Mouse (Mus musculus) testis, postnatal 10 days (tissue): ENCODE results near the gene Rufy3.

ENCODE experiments used
- DNase-seq: peaks from one replicate; pipeline ENCODE4 v3.0.0; 2021; ENCODE audit warnings: low spot score

Gene Rufy3

GRCm38 (mm10) chr5:88629987-88630386 lies 65.1 kb downstream of the Rufy3 start:
- peak; percentile 19 for DNase-seq

- DNase-seq = peak; percentile 34
Measured at GRCm38 (mm10) chr5:88630883-88631282, 66.0 kb downstream of the Rufy3 start.

DNA sequence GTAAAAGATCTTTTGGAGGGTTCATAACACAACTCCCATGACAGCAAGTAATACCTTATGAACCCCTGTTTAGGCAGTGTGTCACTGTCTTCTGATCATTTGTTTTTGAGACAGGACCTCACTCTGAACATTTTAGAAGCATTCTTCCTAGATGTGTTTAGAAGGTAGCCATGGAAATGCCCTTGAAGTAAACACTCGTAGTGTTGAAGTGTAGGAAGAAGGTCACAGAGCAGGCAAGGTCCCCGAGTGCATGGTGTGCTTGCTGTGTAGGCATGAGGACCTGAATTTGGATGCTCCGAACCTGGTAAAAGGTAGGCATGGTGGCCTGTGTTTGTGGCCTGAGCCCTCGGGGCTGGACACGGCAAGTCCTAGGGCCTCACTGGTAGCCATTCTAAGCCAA lies 66.7 kb downstream of the Rufy3 start:
- DNase-seq = peak; percentile 27

DNA sequence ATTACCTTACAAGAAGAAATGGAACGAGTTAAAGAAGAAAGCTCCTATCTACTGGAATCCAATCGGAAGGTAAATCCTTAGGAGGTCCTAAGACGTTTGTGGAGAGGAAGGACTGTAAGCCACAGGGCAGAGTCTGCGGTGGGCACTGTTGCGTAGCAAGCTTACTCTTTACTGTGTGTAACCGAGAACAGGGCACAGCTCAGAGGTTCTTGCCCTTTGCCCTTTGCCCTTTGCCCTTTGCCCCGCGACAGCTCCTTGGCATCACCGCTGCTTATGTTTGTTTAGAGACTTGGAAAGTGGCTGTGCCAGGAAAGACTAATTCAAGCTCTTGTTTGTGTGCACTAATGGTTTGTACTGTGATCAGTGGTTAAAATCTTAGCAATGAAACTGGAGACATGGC lies 67.6 kb downstream of the Rufy3 start:
- peak; percentile 31 for DNase-seq

GRCm38 (mm10) chr5:88634076-88634475 lies 69.2 kb downstream of the Rufy3 start:
- peak; percentile 24 for DNase-seq

GRCm38 (mm10) chr5:88642786-88643185 lies 77.9 kb downstream of the Rufy3 start:
- DNase-seq = no peak

DNA sequence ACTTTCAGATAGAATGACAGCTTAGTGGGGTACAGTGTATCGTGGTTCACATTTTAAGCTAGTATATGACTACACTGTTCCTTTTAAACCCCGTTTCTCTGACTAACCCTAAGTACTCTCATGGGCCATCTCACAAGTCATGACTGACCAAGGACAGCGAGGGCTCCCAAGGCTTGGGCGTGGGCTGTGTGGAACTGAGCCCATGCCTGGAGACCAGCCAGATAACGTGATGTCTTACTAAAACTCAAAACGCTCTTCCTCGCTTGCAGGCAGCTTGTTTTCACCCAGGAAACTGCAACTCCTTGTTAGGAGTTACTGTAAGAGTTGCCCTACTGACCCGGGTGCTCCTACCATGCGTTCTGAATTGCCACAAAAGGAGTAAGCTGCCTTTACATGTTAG lies 78.7 kb downstream of the Rufy3 start:
- DNase-seq = peak; percentile 76

DNA sequence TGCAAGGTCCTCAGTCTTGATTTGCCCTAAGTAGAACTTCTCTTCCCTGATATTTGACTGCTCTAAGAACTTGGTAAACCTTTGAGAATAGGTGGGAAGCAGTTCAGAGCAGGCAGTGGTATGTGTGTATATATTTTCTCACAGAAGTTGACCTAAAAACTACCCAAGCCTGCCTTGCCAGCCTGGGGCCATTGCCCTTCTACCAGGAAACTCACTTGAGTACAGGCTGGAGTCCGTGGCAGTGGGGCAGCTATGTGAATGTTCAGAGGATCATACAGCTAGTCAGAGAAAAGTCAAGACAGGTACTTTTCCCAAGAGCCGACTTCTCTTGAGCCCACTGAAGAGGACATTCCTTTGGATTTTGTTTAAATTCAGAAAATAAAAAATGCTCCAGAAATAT lies 80.1 kb downstream of the Rufy3 start:
- peak; percentile 34 for DNase-seq

- DNase-seq = no peak
Measured at GRCm38 (mm10) chr5:88645405-88645804, 80.6 kb downstream of the Rufy3 start.

DNA sequence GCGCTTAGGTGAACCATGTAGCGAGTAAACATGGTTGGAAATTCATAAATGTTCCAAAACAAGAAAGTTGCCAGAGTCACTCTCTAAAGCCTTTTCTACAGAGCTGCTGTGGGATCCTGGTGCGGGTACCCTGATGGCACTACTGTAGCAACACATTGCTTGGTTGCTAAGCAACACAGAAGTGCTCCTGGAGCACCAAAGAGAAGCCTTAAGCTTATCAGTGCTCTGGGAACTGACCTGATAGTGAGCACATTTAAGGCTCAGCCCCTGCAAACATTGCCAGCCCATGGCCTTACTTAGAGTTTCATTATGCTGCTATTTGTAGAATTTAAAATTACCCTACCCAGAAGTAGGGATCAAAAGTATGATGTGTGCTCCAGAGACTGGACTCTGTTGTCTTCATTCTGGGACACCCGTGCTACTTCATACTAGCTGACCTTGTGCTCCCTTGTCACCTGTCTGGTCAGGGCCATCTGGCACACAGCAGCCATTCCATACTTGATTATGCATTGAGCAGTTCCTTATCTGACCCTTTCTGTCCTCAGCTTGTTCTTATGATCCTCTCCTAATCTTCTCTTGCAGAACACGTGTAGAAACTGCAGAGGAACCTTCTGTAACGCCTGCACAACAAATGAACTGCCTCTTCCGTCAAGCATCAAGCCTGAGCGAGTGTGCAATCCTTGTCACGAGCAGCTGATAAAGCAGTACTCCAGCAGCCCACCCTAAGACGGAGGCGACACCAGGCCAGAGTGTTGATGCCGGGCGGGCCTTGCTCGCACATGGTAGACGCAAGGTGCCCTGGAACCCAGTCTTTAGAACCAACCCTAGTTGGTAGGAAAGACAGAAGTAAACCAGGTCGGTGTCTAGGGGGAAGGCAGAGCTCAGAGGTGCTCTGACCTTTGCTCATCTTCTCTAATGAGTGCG lies 84.7 kb downstream of the Rufy3 start:
- no peak for DNase-seq

- no peak for DNase-seq
Measured at GRCm38 (mm10) chr5:88652589-88652988, 87.7 kb downstream of the Rufy3 start.

DNA sequence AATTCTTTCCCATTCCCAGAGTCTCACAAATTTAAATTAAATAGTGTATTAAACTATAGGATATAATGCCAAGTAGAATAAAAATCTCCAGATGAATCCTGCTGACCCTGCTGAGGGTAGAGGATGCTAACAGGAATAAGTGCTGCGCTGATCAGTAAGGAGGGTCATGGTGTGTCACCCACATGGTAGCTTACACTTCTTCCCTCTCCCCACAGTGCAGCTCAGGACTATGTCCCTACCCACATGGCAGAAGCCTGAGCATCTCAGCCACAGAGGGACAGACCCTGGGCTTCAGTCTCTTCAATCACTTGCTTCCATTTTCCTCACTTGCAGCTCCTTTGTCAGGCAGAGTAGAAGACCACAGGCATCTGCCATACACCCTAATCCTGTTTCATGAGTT lies 93.0 kb downstream of the Rufy3 start:
- no peak for DNase-seq

GRCm38 (mm10) chr5:88663151-88663550 lies 98.3 kb downstream of the Rufy3 start:
- no peak for DNase-seq

DNA sequence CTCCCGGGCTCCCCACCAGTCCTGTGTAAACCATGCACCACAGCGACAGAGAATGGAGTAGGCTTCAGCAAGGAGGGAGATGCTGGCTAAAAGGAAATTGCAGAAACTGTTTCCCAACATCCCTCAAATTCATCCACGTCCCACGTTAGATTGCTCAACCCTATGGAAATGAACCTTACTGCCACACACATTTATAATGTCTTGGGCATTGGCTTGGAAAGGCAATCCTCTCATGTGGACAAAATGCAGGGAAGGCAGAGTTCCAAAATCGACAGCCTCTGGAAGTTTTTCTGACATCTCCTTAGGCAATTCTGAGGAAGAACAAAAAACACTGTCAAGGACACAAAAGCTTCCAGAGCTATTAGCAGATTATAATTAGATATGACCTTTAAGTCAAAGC lies 99.0 kb downstream of the Rufy3 start:
- no peak for DNase-seq

GRCm38 (mm10) chr5:88674703-88675442 lies 110.0 kb downstream of the Rufy3 start:
- peak; percentile 55 for DNase-seq

GRCm38 (mm10) chr5:88675443-88676387 lies 110.9 kb downstream of the Rufy3 start, which contains the start of gene Grsf1:
Grsf1 (minus strand) TSS chr5:88676171.
- DNase-seq = peak; percentile 96

GRCm38 (mm10) chr5:88678929-88679328 lies 114.1 kb downstream of the Rufy3 start:
- no peak for DNase-seq

DNA sequence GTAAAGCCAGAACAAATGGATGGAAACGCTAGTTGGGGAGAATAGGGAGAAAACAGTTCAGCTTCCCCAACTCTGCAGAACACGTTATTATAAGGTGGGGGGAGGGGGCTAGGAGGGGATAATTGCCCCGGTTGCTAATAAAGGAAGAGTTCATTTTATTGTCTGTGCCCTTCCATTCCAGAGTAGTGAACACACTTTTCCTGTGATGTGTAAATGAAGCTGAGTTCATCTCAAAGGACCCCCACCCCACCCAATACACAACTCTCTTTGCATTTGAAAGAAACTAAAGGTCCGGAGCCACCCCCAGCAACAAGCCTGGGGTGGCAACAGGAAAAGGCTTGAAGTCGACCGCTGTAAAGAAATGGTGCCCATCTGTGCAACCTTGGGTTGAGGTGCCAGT lies 114.5 kb downstream of the Rufy3 start:
- no peak for DNase-seq

DNA sequence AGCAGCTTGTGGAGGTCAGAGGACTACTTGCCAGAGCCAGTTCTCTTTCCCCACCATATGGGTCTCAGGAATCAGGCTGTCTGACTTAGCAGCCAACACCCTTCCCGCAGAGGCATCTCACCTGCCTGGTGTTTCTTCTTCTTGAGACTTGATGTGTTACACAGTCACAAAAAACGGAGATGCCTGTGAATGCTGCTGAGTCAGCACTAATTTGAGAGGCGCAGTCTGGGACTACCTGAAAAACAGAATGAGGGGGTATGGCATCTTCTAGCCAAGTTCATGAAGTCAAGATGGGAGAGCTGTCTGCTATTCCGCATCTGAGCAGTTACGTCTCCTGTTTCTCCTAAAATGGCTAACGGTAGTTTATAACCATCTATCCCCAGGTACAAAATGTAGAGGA lies 115.7 kb downstream of the Rufy3 start:
- DNase-seq = no peak

- no peak for DNase-seq
Measured at GRCm38 (mm10) chr5:88683706-88684105, 118.9 kb downstream of the Rufy3 start.

GRCm38 (mm10) chr5:88684226-88684625 lies 119.4 kb downstream of the Rufy3 start:
- DNase-seq = no peak

- no peak for DNase-seq
Measured at GRCm38 (mm10) chr5:88685306-88685705, 120.5 kb downstream of the Rufy3 start.
